Mouse (Mus musculus): ENCODE results near the gene Pde5a. TPM values are rescaled to one million over a fixed set of nuclear protein-coding genes. Genes with fewer than 3 reads are reported as not detected.

Gene Pde5a
- 5.3 and 5.5 TPM in 2 replicates for polyA plus RNA-seq (2014; fragmentation: Nextera tagmentation; extraction: Ambion mirVana)

- Histone ChIP-seq H3K27ac (ENCODE audit: low read depth, low read length) (peak within 1 kb of the TSS; percentile 78), H3K4me2 (ENCODE audit: low read depth, low read length, severe bottlenecking) (peak within 1 kb of the TSS; percentile 85), H3K27me3 (ENCODE audit: control insufficient read depth, insufficient read depth, low read length) (no peaks in the 10 kb centered on the region), H3K4me1 (replicated peaks; ENCODE audit: control insufficient read depth, insufficient read depth, low read length) (peaks cover 2% of the 10 kb centered on the region; the same call in 1 of the 2 replicates), H3K36me3 (ENCODE audit: control insufficient read depth, insufficient read depth, low read length) (no peaks in the 10 kb centered on the region), H3K4me3 (ENCODE audit: low read depth, low read length) (peak within 1 kb of the TSS; percentile 68), H3K9me3 (ENCODE audit: control insufficient read depth, low read length) (no peaks in the 10 kb centered on the region), H3K9ac (ENCODE audit: low read length) (peak within 1 kb of the TSS; percentile 88)
- peak; percentile 74 for ATAC-seq (replicated peaks; ENCODE audit: low FRiP score)
- DNase-seq (ENCODE audit: low spot score) = peak; percentile 93
- WGBS = under 1% methylated on average over 49 of the region's 49 CpGs
Observed at GRCm38 (mm10) chr3:122728852-122729600, at the start of gene Pde5a. TSS of gene Pde5a (plus strand) at chr3:122728947.

GRCm38 (mm10) chr3:122680851-122681250 is 47.9 kb upstream of the Pde5a start:
- Histone ChIP-seq H3K9me3 (ENCODE audit: control insufficient read depth, low read length) (peaks cover 4% of the 10 kb centered on the region; the same call in 1 of the 2 replicates), H3K9ac (ENCODE audit: low read length) (no peak overlapping the region), H3K4me1 (replicated peaks; ENCODE audit: control insufficient read depth, insufficient read depth, low read length) (no peaks in the 10 kb centered on the region), H3K27me3 (ENCODE audit: control insufficient read depth, insufficient read depth, low read length) (no peaks in the 10 kb centered on the region), H3K36me3 (ENCODE audit: control insufficient read depth, insufficient read depth, low read length) (no peaks in the 10 kb centered on the region), H3K4me3 (ENCODE audit: low read depth, low read length) (no peak overlapping the region), H3K27ac (ENCODE audit: low read depth, low read length) (no peak overlapping the region), H3K4me2 (ENCODE audit: low read depth, low read length, severe bottlenecking) (no peak overlapping the region)
- no peak for DNase-seq (ENCODE audit: low spot score)
- ATAC-seq (replicated peaks; ENCODE audit: low FRiP score) = no peak
- WGBS = 88% methylated on average over 3 of the region's 3 CpGs

GRCm38 (mm10) chr3:122682352-122682751 is 46.4 kb upstream of the Pde5a start:
- no peak overlapping the region for H3K4me2 ChIP-seq (ENCODE audit: low read depth, low read length, severe bottlenecking)
- peaks cover 4% of the 10 kb centered on the region; the same call in 1 of the 2 replicates for H3K9me3 ChIP-seq (ENCODE audit: control insufficient read depth, low read length)
- ATAC-seq (replicated peaks; ENCODE audit: low FRiP score) = no peak
- no peaks in the 10 kb centered on the region for H3K36me3 ChIP-seq (ENCODE audit: control insufficient read depth, insufficient read depth, low read length)
- no peak overlapping the region for H3K27ac ChIP-seq (ENCODE audit: low read depth, low read length)
- H3K4me1 ChIP-seq (replicated peaks; ENCODE audit: control insufficient read depth, insufficient read depth, low read length) = no peaks in the 10 kb centered on the region
- no peak for DNase-seq (ENCODE audit: low spot score)
- no peaks in the 10 kb centered on the region for H3K27me3 ChIP-seq (ENCODE audit: control insufficient read depth, insufficient read depth, low read length)
- no peak overlapping the region for H3K4me3 ChIP-seq (ENCODE audit: low read depth, low read length)
- WGBS = 87% methylated on average over 4 of the region's 4 CpGs
- no peak overlapping the region for H3K9ac ChIP-seq (ENCODE audit: low read length)

- Histone ChIP-seq H3K4me2 (ENCODE audit: low read depth, low read length, severe bottlenecking) (no peak overlapping the region), H3K9ac (ENCODE audit: low read length) (no peak overlapping the region), H3K27ac (ENCODE audit: low read depth, low read length) (no peak overlapping the region), H3K9me3 (ENCODE audit: control insufficient read depth, low read length) (no peaks in the 10 kb centered on the region), H3K27me3 (ENCODE audit: control insufficient read depth, insufficient read depth, low read length) (no peaks in the 10 kb centered on the region), H3K4me3 (ENCODE audit: low read depth, low read length) (no peak overlapping the region), H3K4me1 (replicated peaks; ENCODE audit: control insufficient read depth, insufficient read depth, low read length) (no peaks in the 10 kb centered on the region), H3K36me3 (ENCODE audit: control insufficient read depth, insufficient read depth, low read length) (no peaks in the 10 kb centered on the region)
- ATAC-seq (replicated peaks; ENCODE audit: low FRiP score) = no peak
- DNase-seq (ENCODE audit: low spot score) = no peak
- WGBS = 83% methylated on average over 7 of the region's 7 CpGs
Observed at GRCm38 (mm10) chr3:122684832-122685231, 43.9 kb upstream of the Pde5a start.

GRCm38 (mm10) chr3:122693039-122693438 is 35.7 kb upstream of the Pde5a start:
- Histone ChIP-seq H3K4me2 (ENCODE audit: low read depth, low read length, severe bottlenecking) (no peak overlapping the region), H3K27me3 (ENCODE audit: control insufficient read depth, insufficient read depth, low read length) (no peaks in the 10 kb centered on the region), H3K9ac (ENCODE audit: low read length) (no peak overlapping the region), H3K27ac (ENCODE audit: low read depth, low read length) (no peak overlapping the region), H3K4me3 (ENCODE audit: low read depth, low read length) (no peak overlapping the region), H3K36me3 (ENCODE audit: control insufficient read depth, insufficient read depth, low read length) (no peaks in the 10 kb centered on the region), H3K4me1 (replicated peaks; ENCODE audit: control insufficient read depth, insufficient read depth, low read length) (no peaks in the 10 kb centered on the region), H3K9me3 (ENCODE audit: control insufficient read depth, low read length) (no peaks in the 10 kb centered on the region)
- 85% methylated on average over 3 of the region's 3 CpGs for WGBS
- DNase-seq (ENCODE audit: low spot score) (no peak), ATAC-seq (replicated peaks; ENCODE audit: low FRiP score) (no peak)

- no peak for DNase-seq (ENCODE audit: low spot score)
- 69% methylated on average over 3 of the region's 3 CpGs for WGBS
- no peak overlapping the region for H3K4me2 ChIP-seq (ENCODE audit: low read depth, low read length, severe bottlenecking)
- no peaks in the 10 kb centered on the region for H3K27me3 ChIP-seq (ENCODE audit: control insufficient read depth, insufficient read depth, low read length)
- no peaks in the 10 kb centered on the region for H3K36me3 ChIP-seq (ENCODE audit: control insufficient read depth, insufficient read depth, low read length)
- no peaks in the 10 kb centered on the region for H3K9me3 ChIP-seq (ENCODE audit: control insufficient read depth, low read length)
- H3K27ac ChIP-seq (ENCODE audit: low read depth, low read length) = no peak overlapping the region
- H3K9ac ChIP-seq (ENCODE audit: low read length) = no peak overlapping the region
- ATAC-seq (replicated peaks; ENCODE audit: low FRiP score) = no peak
- H3K4me3 ChIP-seq (ENCODE audit: low read depth, low read length) = no peak overlapping the region
- no peaks in the 10 kb centered on the region for H3K4me1 ChIP-seq (replicated peaks; ENCODE audit: control insufficient read depth, insufficient read depth, low read length)
Observed at GRCm38 (mm10) chr3:122695870-122696269, 32.9 kb upstream of the Pde5a start.

GRCm38 (mm10) chr3:122696672-122697071 is 32.1 kb upstream of the Pde5a start:
- H3K9me3 ChIP-seq (ENCODE audit: control insufficient read depth, low read length) = no peaks in the 10 kb centered on the region
- no peak overlapping the region for H3K4me2 ChIP-seq (ENCODE audit: low read depth, low read length, severe bottlenecking)
- H3K27ac ChIP-seq (ENCODE audit: low read depth, low read length) = no peak overlapping the region
- no peaks in the 10 kb centered on the region for H3K27me3 ChIP-seq (ENCODE audit: control insufficient read depth, insufficient read depth, low read length)
- no peak overlapping the region for H3K9ac ChIP-seq (ENCODE audit: low read length)
- H3K4me1 ChIP-seq (replicated peaks; ENCODE audit: control insufficient read depth, insufficient read depth, low read length) = no peaks in the 10 kb centered on the region
- DNase-seq (ENCODE audit: low spot score) (no peak), ATAC-seq (replicated peaks; ENCODE audit: low FRiP score) (no peak)
- no peak overlapping the region for H3K4me3 ChIP-seq (ENCODE audit: low read depth, low read length)
- no peaks in the 10 kb centered on the region for H3K36me3 ChIP-seq (ENCODE audit: control insufficient read depth, insufficient read depth, low read length)
- WGBS = 86% methylated on average over 4 of the region's 4 CpGs

- no peak overlapping the region for H3K4me2 ChIP-seq (ENCODE audit: low read depth, low read length, severe bottlenecking)
- H3K9ac ChIP-seq (ENCODE audit: low read length) = no peak overlapping the region
- no peaks in the 10 kb centered on the region for H3K9me3 ChIP-seq (ENCODE audit: control insufficient read depth, low read length)
- no peaks in the 10 kb centered on the region for H3K27me3 ChIP-seq (ENCODE audit: control insufficient read depth, insufficient read depth, low read length)
- ATAC-seq (replicated peaks; ENCODE audit: low FRiP score) = no peak
- no peaks in the 10 kb centered on the region for H3K4me1 ChIP-seq (replicated peaks; ENCODE audit: control insufficient read depth, insufficient read depth, low read length)
- H3K27ac ChIP-seq (ENCODE audit: low read depth, low read length) = no peak overlapping the region
- no peaks in the 10 kb centered on the region for H3K36me3 ChIP-seq (ENCODE audit: control insufficient read depth, insufficient read depth, low read length)
- no peak overlapping the region for H3K4me3 ChIP-seq (ENCODE audit: low read depth, low read length)
- WGBS = 22% methylated on average over 6 of the region's 6 CpGs
- DNase-seq (ENCODE audit: low spot score) = no peak
Observed at GRCm38 (mm10) chr3:122704209-122704608, 24.5 kb upstream of the Pde5a start.

GRCm38 (mm10) chr3:122705246-122705645 is 23.5 kb upstream of the Pde5a start:
- Histone ChIP-seq H3K4me3 (ENCODE audit: low read depth, low read length) (no peak overlapping the region), H3K36me3 (ENCODE audit: control insufficient read depth, insufficient read depth, low read length) (no peaks in the 10 kb centered on the region), H3K9me3 (ENCODE audit: control insufficient read depth, low read length) (no peaks in the 10 kb centered on the region), H3K27me3 (ENCODE audit: control insufficient read depth, insufficient read depth, low read length) (no peaks in the 10 kb centered on the region), H3K4me2 (ENCODE audit: low read depth, low read length, severe bottlenecking) (no peak overlapping the region), H3K27ac (ENCODE audit: low read depth, low read length) (no peak overlapping the region), H3K4me1 (replicated peaks; ENCODE audit: control insufficient read depth, insufficient read depth, low read length) (no peaks in the 10 kb centered on the region), H3K9ac (ENCODE audit: low read length) (no peak overlapping the region)
- ATAC-seq (replicated peaks; ENCODE audit: low FRiP score) (no peak), DNase-seq (ENCODE audit: low spot score) (no peak)
- WGBS = 91% methylated on average over 7 of the region's 7 CpGs
